Mouse (Mus musculus): ENCODE measurements around the gene Agps.
"Not testable (repeated sequence)": the region's sequence is repeated elsewhere in the genome, so short reads cannot be mapped to it uniquely, and the experiment has no call there.

Agps gene

DNA sequence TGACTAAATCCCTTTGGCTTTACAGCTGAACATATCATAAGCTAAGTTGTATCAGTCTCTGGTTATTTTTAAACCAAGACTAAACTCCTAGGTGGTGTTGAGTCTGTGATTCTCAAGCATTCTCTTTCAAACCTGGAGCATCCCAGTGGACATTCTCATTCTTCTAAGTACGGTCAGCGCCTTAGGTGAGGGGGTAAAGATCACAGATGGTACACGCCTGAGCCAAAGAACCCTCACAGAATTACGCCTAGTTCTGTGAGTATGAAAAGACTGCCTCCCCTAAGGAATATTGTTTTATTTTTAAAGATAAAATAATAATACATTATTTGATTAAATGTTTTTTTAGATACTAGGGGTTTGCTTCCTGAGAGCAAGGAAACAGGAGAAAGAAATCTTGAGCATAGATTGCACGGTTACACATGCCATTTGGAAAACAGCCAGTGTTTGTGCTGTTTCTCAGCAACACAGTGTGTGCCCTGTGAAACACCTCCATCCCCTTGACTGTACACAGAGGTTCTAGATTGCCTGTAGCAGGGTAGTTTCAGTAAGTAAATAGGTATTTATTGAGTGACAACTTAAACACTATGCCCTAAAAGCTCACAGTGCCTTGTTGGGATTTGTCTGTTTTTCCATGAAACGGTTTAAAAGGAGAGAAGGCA lies 97.9 kb downstream of the Agps start:
- no peak for DNase-seq (ENCODE audit: low spot score in 2 of 2)

DNA sequence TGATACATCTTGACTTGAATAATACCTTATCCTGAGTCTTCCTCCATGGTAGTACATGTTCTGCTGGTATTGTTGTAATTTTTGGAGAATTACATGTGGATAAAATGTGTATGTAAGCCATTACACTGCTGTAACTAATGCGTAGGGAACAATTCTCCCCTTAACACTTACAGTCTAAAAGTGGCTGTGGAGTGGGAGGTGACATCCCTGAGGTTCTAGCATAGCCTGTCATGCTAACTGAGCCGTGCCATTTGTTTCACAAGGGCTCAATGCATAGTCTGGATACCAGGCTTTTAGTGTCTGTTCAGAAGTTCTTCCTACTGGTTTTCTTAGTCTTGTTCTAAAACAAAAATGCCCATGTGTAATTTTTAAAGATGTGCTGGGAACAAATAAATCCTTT lies 99.0 kb downstream of the Agps start:
- DNase-seq (ENCODE audit: low spot score in 2 of 2): no peak

DNA sequence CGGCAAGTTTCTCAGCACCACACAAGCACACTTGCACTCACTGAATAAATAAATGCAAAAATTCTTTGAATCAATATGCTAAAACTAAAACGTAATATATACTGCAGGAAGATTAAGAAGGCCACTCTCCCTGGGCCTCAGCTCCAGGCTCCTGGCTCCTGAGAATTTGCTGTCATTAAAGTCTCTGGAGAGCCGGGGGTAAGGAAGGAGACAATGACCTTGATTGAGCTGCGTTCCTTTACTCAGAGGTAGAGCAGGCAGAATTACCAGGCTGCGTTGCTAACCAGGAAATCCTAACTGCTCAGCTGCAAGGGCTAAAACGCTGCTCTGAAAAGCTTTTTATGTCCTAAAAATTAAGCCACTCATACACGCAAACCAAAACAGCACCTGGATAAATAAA lies 101.6 kb downstream of the Agps start:
- no peak for DNase-seq (ENCODE audit: low spot score in 2 of 2)

DNA sequence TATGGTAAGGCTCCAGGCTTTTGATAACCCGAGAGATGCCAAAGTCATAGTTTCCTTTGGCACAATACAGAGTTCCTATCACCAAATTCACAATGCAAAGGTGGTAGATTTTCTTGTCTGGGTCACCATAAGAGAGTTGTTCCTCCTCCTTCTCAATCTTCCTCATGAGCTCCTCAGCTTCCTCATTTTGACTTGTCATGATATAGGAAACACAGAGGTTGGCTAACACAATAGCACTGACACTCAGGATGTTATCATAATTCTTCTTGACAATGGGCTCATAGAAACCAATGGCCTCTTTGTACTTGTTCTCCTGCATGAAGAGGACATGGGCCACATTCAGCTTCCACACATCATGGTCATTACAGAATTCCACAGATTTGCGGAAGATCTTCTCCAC lies 104.7 kb downstream of the Agps start:
- DNase-seq (ENCODE audit: low spot score in 2 of 2): not testable (repeated sequence)

DNA sequence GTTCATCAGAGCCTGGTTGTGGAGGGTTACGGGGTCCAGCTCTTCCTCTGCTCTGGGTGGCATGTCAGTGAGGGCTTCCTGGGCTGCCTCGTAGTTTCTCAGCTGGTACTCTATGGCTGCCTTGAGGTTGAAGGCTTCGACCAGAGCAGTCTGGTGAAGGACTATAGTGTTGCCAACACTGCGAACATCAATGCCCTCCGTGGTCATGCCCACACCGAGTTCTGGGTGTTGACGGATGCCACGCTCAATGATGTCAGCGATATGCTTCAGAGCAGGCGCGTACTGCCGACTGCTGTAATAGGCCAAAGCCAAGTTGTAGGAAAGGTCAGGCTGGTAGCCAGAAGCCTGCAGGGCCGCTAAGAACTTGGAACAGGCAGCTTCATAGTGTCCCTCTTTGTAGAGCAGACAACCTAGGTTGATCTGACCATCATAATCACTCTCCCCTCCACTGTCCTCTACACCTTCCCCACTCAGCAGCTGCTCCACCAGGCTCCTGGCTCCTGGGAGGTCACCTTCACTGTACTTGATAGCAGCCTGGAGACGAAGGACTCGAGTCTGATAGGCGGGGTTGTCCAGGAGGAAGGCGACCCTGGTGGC lies 105.6 kb downstream of the Agps start:
- not testable (repeated sequence) for DNase-seq (ENCODE audit: low spot score in 2 of 2)

DNA sequence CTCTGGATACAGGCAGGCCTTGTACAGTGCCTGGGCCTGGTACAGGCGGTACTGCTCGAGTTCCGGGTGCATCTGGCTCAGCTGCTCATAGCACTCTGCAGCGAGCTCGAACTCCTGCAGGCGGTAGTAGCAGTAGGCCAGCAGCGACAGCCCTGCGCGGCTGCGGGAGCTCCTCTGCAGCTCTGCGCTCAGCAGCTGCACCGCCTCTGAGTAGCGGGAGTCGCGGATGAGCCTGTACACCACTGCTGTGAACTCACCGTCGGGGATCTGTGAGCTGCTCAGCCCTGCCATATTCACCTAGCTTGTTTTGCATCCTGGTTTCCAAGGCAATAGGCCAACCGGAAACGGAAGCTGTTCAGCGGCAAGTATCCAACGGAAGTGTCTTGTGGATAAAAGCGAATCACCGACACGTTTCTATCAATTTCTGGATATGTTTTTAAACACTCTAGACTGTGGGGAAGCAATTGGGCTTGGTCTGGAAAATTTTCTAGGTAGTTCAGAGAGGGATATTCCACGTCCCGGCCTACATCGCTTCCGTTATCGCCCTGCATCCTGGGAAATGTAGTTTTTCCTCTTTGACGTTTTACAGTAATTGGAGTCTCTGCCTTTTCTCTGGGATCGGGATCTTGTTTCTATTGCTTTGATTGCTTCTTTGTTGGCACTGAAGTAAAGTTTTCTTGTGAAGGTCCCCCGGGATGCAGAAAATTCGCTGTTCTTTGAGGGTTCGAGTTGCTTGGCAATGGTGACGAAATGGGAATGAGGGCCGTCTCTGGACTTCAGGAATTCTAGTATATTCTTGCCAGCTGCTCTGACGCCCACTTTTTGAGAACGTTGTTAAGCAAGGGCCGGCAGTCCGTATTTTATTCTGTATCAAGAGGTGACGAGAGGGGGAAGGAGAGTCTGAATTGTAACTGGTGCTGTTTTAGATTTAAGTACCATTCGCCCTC lies 106.4 kb downstream of the Agps start, which contains the start of gene Ttc30b:
Gene Ttc30b, minus strand, starts transcription at position 469 of the 947 bp plus-strand sequence.
- DNase-seq (ENCODE audit: low spot score in 2 of 2): peak; percentile 72

DNA sequence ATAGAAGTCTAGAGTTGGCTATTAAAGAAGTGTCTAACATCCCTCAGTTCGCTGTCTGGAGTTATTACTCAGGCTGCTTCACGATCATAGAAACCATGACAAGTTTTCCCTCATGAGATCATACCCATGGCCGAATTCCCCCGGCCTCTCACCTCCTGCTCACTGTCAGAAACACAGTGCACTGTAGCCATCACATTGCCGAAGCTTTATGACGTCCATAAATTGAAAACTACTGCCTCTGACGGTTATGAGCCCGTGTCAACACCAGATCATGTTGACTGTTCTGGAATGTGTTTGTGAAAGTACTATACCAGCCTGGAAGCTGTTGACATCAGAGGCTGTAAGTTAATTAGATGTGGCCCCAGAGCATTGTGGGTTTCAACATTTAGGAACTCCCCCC lies 118.7 kb downstream of the Agps start:
- no peak for DNase-seq (ENCODE audit: low spot score in 2 of 2)

DNA sequence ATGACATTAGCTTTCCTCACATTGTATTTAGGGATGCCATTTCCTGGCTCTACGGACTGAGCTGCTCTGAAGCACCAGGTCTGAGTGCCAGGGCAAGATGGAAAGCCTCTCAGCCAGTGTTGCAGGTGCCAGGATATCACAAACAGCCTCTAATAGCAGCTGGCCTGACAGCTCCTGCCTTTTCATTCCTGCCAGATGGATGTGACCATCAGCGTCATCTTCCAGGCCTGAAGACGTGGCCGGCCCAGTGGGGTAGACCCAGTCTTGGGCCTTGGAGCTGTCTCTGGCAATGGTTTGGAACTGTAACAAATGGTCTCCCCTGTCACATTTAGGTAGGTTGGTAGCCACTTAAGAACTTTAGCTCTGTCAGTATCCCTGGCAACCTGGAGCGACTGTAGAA lies 121.3 kb downstream of the Agps start:
- no peak for DNase-seq (ENCODE audit: low spot score in 2 of 2)

DNA sequence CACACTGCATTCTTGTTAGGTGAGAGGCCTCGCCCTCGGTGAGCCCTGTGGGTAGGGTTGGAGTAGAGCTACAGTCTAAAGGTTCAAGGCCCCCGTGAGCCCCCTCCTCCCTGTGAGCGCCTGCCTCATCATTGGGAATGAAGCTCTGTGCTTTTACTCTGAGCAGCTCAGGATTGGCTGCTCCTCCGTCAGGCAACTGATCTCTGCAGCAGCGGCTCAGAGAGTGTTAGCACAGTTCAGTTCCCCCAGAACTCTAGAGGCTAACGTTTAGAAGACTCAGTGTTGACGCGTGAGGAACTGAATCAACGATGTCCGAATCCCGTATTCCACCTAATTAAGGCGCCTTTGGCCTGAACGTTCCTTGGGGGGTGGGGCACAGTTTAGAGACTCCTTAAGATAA lies 123.7 kb downstream of the Agps start:
- no peak for DNase-seq (ENCODE audit: low spot score in 2 of 2)

DNA sequence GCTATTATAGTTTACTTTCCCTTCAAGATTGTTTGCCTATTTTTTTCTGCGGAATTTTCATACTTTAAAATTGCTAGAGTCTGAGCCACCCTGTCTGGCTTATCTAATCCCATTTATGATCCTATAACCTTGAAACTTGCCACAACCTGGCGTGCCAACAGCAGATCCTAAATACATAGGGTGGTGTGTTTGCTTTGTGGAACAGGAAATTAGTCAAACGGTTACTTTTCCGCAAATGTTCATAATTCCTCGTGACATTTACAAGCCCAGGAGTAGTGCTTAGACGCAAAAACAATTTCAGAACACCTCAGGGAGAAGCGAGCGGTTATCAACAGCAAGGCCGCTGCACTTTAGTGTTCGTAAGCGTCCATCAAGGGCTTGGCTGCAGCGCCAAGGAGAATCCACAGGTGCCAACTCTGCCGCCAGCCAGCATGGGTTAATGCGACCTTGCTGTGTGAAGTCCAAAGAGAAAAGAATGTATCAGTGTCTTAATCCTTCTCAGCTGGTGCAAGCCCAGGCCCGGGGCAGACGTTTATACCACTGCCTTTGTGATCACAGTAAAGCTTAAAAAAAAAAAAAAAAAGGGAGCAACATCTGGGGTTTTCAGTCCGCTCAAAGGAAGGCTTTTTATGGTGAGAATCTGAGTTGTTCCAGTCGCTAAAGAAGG lies 127.3 kb downstream of the Agps start:
- DNase-seq (ENCODE audit: low spot score in 2 of 2): no peak

DNA sequence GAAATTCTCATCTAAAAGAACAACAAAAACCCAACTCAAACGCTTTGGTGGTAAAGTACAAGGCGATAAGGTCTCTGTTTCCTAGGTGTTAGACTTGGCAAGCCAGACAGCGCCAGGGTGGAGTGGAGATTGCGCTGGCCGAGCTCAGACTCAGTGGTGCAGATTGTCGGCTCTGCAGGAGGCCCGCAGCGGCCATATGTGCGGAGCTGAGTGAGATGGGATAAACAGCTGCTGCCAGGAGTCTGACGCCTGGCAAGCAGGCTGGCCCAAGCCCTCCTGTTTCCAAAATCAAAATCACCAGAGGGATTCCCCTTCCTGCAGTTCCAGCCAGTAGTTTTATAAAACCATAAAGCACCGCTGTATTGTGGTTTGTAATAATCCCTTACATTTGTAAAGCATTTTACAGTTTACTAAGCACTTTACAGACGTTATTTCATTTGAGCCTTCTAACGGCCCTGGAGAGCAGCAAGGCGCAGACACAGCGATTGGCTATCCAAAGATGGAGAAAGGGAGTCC lies 127.9 kb downstream of the Agps start:
- DNase-seq (ENCODE audit: low spot score in 2 of 2): no peak

DNA sequence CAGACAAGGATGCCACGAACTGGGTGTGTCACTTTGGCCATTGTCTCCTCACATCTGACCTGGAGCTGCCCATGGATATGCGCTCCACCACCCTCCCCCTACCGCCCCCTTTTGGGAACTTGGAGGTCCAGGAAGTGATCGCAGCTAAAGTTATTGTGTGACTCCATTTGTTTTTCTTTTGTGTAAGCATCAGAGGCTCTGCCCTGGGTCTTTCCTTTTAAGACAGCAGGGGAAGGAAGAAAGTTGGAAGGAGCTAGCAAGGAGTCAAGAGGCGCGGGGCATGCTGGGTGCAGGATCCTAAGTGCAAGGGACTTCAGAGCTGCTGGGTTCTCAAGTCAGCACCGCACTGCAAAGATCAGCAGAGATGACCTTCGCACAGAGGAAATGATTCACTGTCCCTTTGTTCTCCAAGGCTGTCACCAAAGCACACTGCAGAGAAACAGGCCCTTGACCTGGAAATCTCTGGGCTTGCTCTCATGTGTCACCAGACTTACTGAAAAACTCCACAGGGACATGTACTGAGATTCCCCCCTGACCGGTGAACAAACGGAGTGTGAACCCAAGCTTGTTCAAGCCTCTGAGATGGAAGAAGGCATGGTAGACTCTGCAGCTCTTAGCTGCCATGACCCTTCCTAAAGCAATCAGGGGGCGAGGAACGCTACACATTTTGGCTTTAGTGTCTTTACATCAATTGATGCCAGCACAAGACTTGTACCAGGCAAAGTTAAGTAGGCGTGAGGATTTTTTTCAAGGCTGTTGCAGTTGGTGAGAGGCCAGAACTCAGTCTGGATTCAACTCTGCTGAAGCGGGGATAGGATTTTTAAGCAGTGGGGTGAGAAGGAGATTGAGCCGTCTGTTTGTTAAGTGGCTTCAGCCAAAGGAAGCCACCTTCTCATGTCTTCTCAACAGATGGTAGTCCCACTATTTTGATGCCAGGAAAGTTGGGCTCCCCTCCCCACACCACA lies 128.7 kb downstream of the Agps start:
- no peak for DNase-seq (ENCODE audit: low spot score in 2 of 2)

DNA sequence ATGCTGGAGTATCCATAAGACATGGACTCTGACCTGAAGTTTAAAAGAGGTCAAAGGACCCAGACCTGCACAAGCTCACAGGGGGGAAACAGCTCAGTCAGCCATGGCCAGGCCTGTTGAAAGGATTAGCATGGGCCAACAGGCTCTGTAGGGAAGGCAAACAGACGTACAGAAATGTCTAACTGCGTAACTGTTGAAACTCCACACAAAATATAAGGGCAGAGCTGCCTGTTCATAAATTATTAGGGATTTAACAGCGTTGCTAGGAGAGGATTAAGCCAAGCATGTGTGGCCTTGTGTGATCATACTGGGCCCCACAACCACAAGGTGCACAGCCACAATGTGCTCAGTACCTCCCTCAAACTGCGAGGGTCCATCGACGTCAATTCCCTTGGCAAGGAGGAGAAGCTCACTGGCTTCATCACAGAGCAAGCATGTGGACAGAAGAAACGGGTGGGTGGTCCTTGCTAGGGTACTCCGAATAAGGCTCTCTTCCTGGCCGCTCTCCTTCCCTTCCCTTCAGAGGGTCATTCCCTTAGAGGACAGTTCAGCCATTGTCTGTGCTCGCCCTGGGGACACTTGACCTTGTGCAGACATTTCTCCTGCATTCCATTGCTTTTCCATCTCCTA lies 131.3 kb downstream of the Agps start:
- DNase-seq (ENCODE audit: low spot score in 2 of 2): no peak

DNA sequence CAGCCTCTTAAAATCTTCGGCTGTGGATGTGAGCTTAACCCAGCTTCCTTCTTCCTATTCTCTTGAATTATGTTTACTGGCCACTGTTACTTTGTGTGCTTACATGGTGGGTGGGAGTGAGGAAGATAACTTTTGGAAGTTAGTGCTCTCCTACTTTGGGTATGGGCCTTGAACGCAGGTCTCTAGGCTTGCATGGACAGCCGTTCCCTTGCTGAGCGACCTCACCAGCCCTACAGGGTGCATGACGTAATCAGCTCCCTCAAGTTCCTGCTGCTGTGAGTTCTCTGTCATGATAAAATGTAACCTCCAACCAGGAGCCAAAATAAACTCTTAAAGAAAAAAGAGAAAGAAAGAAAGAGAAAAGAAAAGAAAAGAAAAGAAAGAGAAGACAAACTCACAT lies 132.1 kb downstream of the Agps start:
- DNase-seq (ENCODE audit: low spot score in 2 of 2): no peak

DNA sequence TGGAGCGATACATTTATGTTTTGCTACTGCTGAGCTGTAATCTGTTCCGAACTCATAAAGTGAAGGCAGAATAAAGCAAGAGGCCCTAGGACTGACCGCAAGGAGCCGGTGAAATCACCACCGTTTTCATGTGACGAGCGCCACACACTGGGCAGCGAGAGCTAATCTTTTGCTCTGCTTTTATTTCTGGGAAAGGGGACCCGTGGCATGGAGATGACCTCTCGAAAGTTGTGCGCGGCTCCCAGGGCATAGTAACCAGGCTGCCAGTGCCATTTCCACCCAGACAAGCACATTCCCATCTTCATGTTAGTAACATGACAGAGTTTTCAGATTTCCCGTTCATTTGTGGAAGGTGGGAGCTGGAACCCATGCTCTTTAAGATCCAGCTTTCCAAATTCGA lies 132.5 kb downstream of the Agps start:
- peak; percentile 20 to 22 for DNase-seq (ENCODE audit: low spot score in 2 of 2)

DNA sequence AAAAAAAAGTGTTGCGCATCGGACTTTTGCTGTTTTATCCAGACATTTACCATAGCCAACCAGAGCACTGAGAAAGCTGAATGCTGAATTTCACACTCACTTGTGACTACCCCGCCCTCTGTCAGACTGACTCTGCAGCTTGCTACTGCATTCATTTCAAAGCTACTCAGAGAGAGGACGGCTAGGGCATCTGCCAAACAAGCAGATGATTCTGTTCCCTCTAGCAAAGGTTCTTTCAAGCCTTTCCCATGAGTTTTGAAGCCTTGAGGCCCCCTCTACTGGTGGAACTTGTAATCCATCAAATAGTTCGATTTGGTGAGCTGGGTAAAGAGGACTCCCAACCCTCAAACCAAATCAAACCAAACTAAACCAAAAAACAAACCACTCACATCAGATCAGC lies 133.0 kb downstream of the Agps start:
- DNase-seq (ENCODE audit: low spot score in 2 of 2): peak; percentile 28 to 42

DNA sequence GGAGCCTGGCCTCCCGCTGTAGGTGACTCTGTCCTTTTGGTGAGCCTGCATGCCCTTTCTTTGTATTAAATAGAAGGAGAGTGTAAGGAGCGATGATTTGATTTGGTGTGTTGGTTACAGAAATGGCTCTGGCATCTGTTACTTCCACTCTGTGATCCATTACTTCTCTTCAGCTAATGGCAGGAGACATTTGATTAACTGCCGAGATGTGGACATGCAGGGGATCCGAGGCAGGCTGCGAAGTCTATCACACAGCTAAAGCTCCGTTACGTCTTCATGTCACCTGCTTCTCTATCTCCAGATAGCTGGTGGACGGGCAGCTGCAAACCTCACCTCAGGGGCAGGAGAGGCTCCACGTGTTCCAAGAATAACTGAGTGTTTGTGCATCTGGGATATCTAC lies 142.2 kb downstream of the Agps start:
- DNase-seq (ENCODE audit: low spot score in 2 of 2): no peak

DNA sequence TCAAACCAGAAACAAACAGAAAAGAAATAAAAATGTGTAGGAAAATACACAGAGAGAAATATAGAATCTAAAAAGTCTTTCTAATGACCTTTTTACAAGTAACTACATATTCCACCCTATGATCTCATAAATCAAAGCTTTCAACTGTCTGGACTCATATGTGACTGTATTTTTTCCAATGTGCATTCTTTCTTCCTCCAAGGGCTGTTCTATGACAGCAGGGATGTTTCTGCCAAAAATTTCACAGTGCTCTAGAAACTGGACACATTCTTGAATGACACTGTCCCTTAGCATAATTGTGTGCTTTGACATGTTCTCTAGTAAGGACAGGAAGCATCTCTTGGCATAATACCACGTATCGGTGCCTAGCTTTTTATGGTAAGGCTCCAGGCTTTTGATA lies 144.1 kb downstream of the Agps start:
- not testable (repeated sequence) for DNase-seq (ENCODE audit: low spot score in 2 of 2)

DNA sequence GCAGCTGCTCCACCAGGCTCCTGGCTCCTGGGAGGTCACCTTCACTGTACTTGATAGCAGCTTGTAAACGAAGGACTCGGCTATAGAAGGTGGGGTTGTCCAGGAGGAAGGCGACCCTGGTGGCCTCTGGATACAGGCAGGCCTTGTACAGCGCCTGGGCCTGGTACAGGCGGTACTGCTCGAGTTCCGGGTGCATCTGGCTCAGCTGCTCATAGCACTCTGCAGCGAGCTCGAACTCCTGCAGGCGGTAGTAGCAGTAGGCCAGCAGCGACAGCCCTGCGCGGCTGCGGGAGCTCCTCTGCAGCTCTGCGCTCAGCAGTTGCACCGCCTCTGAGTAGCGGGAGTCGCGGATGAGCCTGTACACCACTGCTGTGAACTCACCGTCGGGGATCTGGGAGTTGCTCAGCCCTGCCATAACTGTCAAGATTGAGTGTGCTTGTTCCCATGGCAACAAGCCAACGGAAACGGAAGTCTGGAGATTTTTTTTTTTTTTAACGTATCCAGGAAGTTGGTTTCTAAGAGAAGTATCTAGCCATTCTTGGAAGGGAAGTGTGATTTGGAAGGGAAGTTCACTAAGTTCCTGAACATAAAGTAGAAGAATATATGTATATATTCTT lies 145.9 kb downstream of the Agps start, which contains the start of gene Ttc30a2:
Gene Ttc30a2, minus strand, starts transcription at position 419 of the 617 bp plus-strand sequence.
- DNase-seq (ENCODE audit: low spot score in 2 of 2): peak; percentile 28 to 29
